Mouse (Mus musculus) hindbrain, embryonic 16.5 days (tissue): ENCODE data around the gene Klre1. TPM values are rescaled to one million over a fixed set of nuclear protein-coding genes. Genes with fewer than 3 reads are reported as not detected.

ENCODE experiments used
- ATAC-seq: fragments of 200-750 bp; cut with Nextera tagmentation; 2 replicates; pipeline ENCODE4 v1.8.0; 2017; ENCODE audit warnings: moderate TSS enrichment, moderate library complexity
- H3K27ac ChIP-seq: fragments of 300-500 bp; sonication (generic); 2 replicates; pipeline ENCODE4 v1.5.1; 2014; ENCODE audit warnings: low read depth, mild to moderate bottlenecking, control low read depth, low read length, moderate library complexity
- H3K27me3 ChIP-seq: fragments of 300-500 bp; sonication (generic); replicated peaks from 2 replicates; pipeline ENCODE4 v1.6.1; 2014; ENCODE audit warnings: low read length; ENCODE audit not compliant: control insufficient read depth, insufficient read depth
- H3K36me3 ChIP-seq: fragments of 300-500 bp; sonication (generic); 2 replicates; pipeline ENCODE4 v1.6.1; 2014; ENCODE audit warnings: mild to moderate bottlenecking, low read length, moderate library complexity, mixed read lengths; ENCODE audit not compliant: control insufficient read depth, insufficient read depth
- H3K4me1 ChIP-seq: fragments of 300-500 bp; sonication (generic); 2 replicates; pipeline ENCODE4 v1.6.1; 2014; ENCODE audit warnings: low read depth, low read length; ENCODE audit not compliant: control insufficient read depth, insufficient read depth
- H3K4me2 ChIP-seq: fragments of 300-500 bp; sonication (generic); 2 replicates; pipeline ENCODE4 v1.6.1; 2014; ENCODE audit warnings: mild to moderate bottlenecking, low read length, control low read depth, moderate library complexity
- H3K4me3 ChIP-seq: fragments of 300-500 bp; sonication (generic); 2 replicates; pipeline ENCODE4 v1.5.1; 2014; ENCODE audit warnings: mild to moderate bottlenecking, low read length, control low read depth, moderate library complexity
- H3K9ac ChIP-seq: fragments of 300-500 bp; sonication (generic); 2 replicates; pipeline ENCODE4 v1.6.1; 2014; ENCODE audit warnings: low read depth, mild to moderate bottlenecking, control low read depth, low read length, moderate library complexity
- H3K9me3 ChIP-seq: fragments of 300-500 bp; sonication (generic); 2 replicates; pipeline ENCODE4 v1.6.1; 2014; ENCODE audit warnings: mild to moderate bottlenecking, low read length, moderate library complexity; ENCODE audit not compliant: control insufficient read depth
- WGBS: fragments of 180-500 bp; shearing (Covaris S2); extraction: QIAGEN DNeasy Blood & Tissue Kit; methylation state at CpG from one replicate; pipeline ENCODE4 v1.1.7; 2014; 5-methylcytosine and 5-hydroxymethylcytosine counted together
- polyA plus RNA-seq: library from polyadenylated mRNA; unstranded; fragments of >200 nt; fragmentation: Nextera tagmentation; extraction: Ambion mirVana; gene quantifications from 2 replicates; pipeline ENCODE4 v1.2.1, GENCODE M21; 2015

Gene Klre1
- polyA plus RNA-seq, result not detected in 2 replicates

DNA sequence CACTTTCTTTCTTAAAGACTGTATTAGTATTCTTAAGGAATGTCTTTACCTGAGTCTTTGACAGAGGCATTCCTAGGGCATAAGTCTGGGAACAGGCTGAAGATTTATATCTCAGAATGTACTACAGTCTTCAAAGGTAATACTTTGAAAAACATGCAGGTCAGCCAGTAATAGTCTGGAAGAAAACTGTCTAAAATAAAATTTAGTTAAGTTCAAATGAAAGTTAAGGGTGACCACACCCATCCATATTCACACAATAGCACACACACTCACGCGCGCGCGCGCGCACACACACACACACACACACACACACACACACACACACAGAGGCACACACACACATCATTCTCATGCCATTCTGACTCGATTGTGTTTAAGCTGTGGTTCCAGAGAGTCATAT is at the start of gene Klre1:
TSS of gene Klre1 (plus strand) at position 301 of the 400 bp plus-strand sequence.
- Histone ChIP-seq H3K9ac (no peak within 1 kb of the TSS), H3K4me1 (no peaks in the 10 kb centered on the region), H3K36me3 (no peaks in the 10 kb centered on the region), H3K27ac (no peak within 1 kb of the TSS), H3K27me3 (no peaks in the 10 kb centered on the region), H3K4me2 (no peak within 1 kb of the TSS), H3K4me3 (no peak within 1 kb of the TSS), H3K9me3 (no peaks in the 10 kb centered on the region)
- no peak for ATAC-seq
- 88% methylated on average over 8 of the region's 8 CpGs for WGBS

- Histone ChIP-seq H3K4me2 (no peak overlapping the region), H3K9ac (no peak overlapping the region), H3K27me3 (no peaks in the 10 kb centered on the region), H3K9me3 (no peaks in the 10 kb centered on the region), H3K27ac (no peak overlapping the region), H3K4me3 (no peak overlapping the region), H3K4me1 (no peaks in the 10 kb centered on the region; the same call in 1 of the 2 replicates), H3K36me3 (no peaks in the 10 kb centered on the region)
- WGBS, result 84% methylated on average over 1 of the region's 1 CpGs
- ATAC-seq, result no peak
These were observed 48.1 kb upstream of the Klre1 start for GRCm38 (mm10) chr6:129529605-129530004.

DNA sequence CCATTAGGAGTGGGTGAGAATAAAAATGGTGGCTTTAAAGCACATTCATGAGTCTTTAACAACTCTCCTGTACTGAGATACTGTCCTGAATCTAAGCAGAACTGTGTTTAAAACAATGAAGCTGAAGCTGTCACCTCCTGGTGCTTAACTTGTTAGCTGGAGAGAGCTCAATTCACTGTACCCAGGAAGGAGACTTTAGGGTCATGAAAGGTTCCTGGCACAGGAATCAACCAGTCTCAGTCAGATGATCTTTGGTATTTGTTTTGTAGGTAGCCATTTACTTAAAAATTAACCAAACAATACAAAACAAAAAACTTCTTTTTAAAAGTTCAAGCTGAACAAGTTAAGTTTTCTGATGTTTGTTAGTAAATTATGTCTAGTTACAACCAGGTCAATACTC is 47.4 kb upstream of the Klre1 start:
- H3K9ac ChIP-seq, result no peak overlapping the region

GRCm38 (mm10) chr6:129532556-129532941 is 45.2 kb upstream of the Klre1 start:
- Histone ChIP-seq H3K4me2 (peak overlapping the region; percentile 64), H3K4me1 (peaks cover 20% of the 10 kb centered on the region), H3K36me3 (no peaks in the 10 kb centered on the region), H3K9ac (peak overlapping the region; percentile 50), H3K27me3 (no peaks in the 10 kb centered on the region), H3K27ac (peak overlapping the region; percentile 58), H3K4me3 (peak overlapping the region; percentile 67), H3K9me3 (no peaks in the 10 kb centered on the region)
- peak; percentile 22 for ATAC-seq
- 35% methylated on average over 7 of the region's 7 CpGs for WGBS

More for the DNA sequence above, 47.4 kb upstream of the Klre1 start:
- Histone ChIP-seq H3K9me3 (no peaks in the 10 kb centered on the region), H3K4me3 (no peak overlapping the region), H3K4me1 (peaks cover 5% of the 10 kb centered on the region), H3K27ac (no peak overlapping the region), H3K27me3 (no peaks in the 10 kb centered on the region), H3K36me3 (no peaks in the 10 kb centered on the region), H3K4me2 (no peak overlapping the region)
- ATAC-seq, result no peak

- H3K4me3 ChIP-seq, result peak within 1 kb of the TSS; percentile 67
- no peaks in the 10 kb centered on the region for H3K9me3 ChIP-seq
- no peaks in the 10 kb centered on the region for H3K27me3 ChIP-seq
- under 1% methylated on average over 55 of the region's 55 CpGs for WGBS
- H3K4me1 ChIP-seq, result peaks cover 20% of the 10 kb centered on the region
- H3K9ac ChIP-seq, result peak within 1 kb of the TSS; percentile 76
- H3K36me3 ChIP-seq, result peaks cover 3% of the 10 kb centered on the region; the same call in 1 of the 2 replicates
- peak within 1 kb of the TSS; percentile 86 for H3K27ac ChIP-seq
- peak within 1 kb of the TSS; percentile 64 for H3K4me2 ChIP-seq
- ATAC-seq, result peak; percentile 85
These were observed 44.5 kb upstream of the Klre1 start, which contains the start of gene Gabarapl1 for GRCm38 (mm10) chr6:129532942-129533860. Gene Gabarapl1 (plus strand): TSS chr6:129533160.

- H3K4me2 ChIP-seq, result peak overlapping the region; percentile 64
- H3K27ac ChIP-seq, result peak overlapping the region; percentile 86
- no peaks in the 10 kb centered on the region for H3K27me3 ChIP-seq
- peak overlapping the region; percentile 67 for H3K4me3 ChIP-seq
- H3K4me1 ChIP-seq, result peaks cover 20% of the 10 kb centered on the region
- 6% methylated on average over 9 of the region's 9 CpGs for WGBS
- H3K9me3 ChIP-seq, result no peaks in the 10 kb centered on the region
- peaks cover 11% of the 10 kb centered on the region for H3K36me3 ChIP-seq
- peak; percentile 58 for ATAC-seq
- H3K9ac ChIP-seq, result peak overlapping the region; percentile 76
These were observed 43.6 kb upstream of the Klre1 start for GRCm38 (mm10) chr6:129534057-129534456.

DNA sequence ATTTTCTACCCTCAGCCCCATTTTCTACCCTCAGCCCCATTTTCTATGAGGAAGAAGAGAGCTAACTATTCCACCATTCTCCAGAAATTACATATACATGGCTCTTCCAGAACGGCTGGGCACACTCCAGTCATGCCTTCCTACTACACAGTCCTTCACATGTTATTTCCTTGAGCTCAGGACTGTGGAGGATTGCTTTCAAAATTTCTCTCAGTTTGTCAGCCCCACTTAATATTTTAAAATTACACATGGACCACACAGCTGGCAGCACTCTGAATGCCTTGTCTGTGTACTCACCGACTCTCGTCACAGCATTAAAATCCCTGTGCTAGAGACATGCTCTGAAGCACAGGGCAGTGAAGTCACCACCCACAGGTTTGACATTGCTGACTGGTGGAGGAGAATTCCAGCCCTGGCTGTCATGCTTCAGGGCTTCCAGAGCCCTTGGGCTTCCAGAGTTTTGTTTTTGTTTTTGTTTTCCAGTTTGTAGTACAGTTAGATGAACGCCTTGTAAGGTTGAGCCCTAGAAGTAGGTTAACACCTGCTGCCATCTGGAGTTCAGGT is 43.0 kb upstream of the Klre1 start:
- Histone ChIP-seq H3K27ac (peak overlapping the region; percentile 86), H3K27me3 (no peaks in the 10 kb centered on the region), H3K36me3 (peaks cover 18% of the 10 kb centered on the region), H3K4me1 (peaks cover 20% of the 10 kb centered on the region), H3K4me3 (peak overlapping the region; percentile 67), H3K9ac (peak overlapping the region; percentile 76; the same call in 1 of the 2 replicates), H3K9me3 (no peaks in the 10 kb centered on the region), H3K4me2 (peak overlapping the region; percentile 64)
- peak; percentile 26 for ATAC-seq
- WGBS, result 31% methylated on average over 4 of the region's 4 CpGs

DNA sequence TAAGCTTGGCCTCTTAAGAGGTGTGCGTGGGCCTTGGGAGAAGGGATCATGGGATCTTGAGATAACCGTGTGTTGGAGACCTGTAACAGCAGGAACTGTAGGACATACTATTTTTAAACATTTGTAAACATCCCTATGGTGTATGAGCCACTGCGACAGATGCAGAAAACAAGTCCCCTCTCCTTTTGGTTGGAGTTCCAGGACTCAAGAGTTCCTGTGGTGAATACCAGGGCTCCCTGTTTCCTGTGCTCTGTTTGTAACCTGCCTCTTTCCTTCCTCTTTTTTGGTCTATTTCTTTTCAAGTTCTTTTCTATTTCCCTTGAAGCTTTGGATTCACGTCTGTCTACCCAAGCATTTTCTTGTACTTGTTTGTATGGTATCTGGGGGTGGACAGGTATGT is 42.0 kb upstream of the Klre1 start:
- Histone ChIP-seq H3K36me3 (peaks cover 28% of the 10 kb centered on the region), H3K4me3 (peak overlapping the region; percentile 67), H3K9me3 (no peaks in the 10 kb centered on the region), H3K4me2 (peak overlapping the region; percentile 64), H3K27me3 (no peaks in the 10 kb centered on the region), H3K27ac (no peak overlapping the region), H3K4me1 (peaks cover 20% of the 10 kb centered on the region), H3K9ac (no peak overlapping the region)
- WGBS, result 85% methylated on average over 4 of the region's 4 CpGs
- ATAC-seq, result no peak

GRCm38 (mm10) chr6:129538555-129538954 is 39.1 kb upstream of the Klre1 start:
- 93% methylated on average over 6 of the region's 6 CpGs for WGBS
- H3K4me2 ChIP-seq, result no peak overlapping the region

More at GRCm38 (mm10) chr6:129538555-129538954, 39.1 kb upstream of the Klre1 start:
- Histone ChIP-seq H3K36me3 (peaks cover 34% of the 10 kb centered on the region), H3K27ac (no peak overlapping the region), H3K4me3 (no peak overlapping the region), H3K27me3 (no peaks in the 10 kb centered on the region), H3K9ac (no peak overlapping the region), H3K9me3 (no peaks in the 10 kb centered on the region), H3K4me1 (peaks cover 20% of the 10 kb centered on the region)
- no peak for ATAC-seq
